Mouse (Mus musculus): ENCODE results near the gene Bmp6.

Gene Bmp6

DNA sequence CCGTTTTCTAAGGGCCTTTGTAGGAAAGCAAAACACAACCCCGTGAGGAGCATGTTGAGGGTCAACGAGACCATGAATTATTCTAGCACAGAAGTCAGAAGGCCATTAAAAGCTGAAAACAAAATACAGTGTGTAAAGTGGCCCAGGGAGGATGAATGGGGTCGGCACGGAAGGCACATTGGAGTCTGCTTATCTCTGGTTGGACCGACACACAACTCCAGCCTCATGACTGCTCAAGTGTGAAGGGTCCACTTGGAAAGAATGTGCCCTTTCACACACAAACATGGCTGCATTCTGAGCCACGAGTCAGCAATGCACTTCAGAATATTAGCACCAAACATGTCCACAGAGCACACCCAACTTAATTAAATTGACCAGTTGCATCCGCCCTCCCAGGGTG is 84.8 kb downstream of the Bmp6 start:
- no peak for DNase-seq (ENCODE audit: low read depth, low spot score)

DNA sequence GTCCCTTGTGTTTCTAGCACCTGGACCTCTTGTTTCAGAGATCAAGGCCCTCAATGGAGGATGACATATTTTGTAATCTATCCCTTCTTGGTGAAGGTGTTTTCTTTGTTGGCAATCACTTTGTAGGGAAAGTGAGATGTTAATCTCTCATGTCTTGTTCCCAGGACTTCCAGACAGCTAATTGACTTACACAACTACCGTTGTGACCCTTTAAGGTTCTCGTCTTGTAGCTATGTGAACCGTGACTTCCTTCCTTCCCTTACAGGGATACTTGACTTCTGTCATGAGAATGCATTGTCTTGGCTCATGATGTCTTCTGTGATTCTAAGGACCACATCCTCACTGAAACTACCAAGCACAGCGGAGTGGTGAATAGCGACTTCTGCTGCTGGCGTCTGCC is 85.2 kb downstream of the Bmp6 start:
- DNase-seq (ENCODE audit: low read depth, low spot score): no peak

DNA sequence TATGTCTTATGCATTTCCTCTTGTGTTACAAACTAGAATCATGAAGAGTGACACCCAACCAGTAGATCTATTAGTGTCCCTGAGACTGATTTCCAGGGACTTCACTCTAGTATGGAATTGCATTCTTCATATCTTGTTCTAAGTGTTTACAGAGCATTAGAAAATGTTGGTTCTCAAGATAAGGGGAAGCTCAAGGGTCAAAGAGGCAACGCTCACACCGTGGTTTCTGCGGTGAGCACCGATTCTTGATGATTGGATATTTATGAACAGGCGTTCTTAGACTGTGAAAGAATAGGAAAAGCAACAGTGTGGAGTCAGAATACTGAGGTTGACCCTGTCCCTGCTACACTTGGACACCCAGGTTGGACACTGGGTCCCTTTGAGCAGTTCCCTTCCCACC is 89.9 kb downstream of the Bmp6 start:
- DNase-seq (ENCODE audit: low read depth, low spot score): no peak

DNA sequence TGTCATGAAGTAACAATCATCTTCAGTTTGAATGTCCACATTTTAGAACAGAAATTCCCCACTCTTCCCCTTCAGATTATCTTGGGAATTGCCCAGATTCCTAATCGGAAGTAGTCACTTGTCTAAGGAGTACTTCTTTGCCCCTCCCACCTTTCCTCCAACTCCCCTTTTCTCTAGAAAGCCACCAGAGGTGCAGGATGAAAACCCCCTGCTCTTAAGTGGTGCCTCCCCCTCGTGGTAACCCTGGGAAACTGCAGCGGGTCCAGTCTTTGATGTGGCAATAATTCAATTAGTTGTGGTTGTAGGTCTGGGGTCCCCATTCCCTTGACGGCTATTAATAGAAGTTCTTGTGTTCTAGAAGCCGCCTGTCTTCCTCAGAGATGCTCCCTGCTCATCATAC is 93.0 kb downstream of the Bmp6 start:
- DNase-seq (ENCODE audit: low read depth, low spot score): peak; percentile 33

DNA sequence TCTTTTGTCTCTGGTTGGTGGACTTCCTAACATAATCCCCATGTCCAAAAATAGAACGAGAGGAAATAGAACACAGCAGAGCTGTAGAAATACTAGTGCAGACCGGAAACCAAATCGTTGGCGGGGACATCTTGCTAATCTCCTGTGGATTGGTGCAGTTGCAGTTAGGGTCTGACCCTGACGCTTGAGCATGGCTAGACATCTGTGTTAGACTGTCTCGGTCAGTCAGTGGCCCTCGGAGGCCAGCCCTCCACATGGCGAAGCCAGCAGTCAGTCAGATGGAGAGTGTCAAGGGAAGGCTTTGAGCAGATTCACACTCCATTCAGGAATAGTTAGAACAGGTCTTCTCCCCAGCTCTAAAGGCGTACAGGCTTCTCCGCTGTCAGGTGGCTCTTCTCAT is 95.3 kb downstream of the Bmp6 start:
- DNase-seq (ENCODE audit: low read depth, low spot score): no peak

DNA sequence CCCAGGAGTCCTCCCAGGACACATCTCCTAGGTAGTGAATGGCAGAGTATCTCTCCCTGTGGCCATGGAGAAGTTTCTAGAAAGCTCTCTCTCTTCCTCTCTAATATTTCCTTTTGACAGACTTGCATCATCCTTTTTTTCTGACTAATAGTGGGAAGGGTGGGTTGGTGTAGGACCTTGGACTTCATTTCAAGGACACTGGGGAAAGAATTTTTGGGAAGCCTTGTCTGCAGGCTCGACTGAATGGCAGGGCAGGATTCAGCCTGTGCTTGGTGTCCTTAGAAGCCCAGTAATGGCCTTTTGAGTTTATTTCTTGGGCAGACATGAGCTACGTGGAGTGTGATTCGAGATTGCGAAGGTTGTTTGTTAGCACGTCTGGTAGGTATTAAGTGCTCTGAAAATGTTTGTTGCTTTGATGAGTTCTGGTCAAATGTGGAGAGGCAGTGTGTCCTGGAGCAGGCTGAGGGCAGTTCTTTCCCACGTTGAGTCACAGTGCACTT is 103.7 kb downstream of the Bmp6 start:
- DNase-seq (ENCODE audit: low read depth, low spot score): no peak

DNA sequence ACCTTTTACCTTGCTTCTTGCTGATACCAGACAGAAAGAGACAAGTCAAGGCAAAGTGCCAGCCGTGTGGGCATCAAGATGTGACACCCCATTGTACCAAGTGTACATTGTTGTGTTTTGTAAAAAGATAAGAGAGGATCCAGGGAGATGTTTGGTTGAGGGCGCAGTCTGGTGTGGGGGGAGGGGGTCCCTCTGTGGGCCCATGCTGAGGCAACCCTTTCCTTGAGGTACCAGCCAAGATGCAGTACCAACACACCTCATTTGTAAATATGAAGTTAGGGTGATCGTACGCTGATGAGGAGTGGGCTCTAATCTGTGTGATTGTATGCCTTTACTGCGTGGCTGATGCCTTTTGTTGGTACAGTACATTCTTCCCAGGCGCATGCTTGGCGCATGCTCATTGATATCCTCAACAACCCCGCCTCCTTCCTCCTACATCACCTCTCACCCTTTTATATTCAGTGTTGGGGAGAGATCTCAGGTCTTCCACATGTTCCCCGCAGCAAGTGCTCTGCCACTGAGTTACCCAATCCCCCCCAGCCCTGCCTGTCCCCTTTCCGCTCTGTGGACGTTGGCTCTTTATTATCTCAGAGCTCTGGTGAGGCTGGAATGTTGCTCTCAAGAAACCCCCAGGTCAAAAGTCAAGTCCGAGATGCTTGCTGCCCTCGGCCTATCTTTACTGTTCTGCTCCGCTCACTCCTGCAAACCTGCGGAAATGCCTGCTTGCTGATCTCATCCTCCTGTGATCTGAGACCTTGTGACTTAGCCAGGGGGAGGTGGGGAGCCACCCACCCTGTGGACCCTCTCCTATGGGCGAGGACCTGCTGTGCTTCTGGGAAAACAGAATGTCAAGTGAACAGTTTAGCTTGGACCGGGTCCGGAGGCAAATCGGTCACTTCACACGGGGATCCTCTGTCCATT is 105.4 kb downstream of the Bmp6 start:
- no peak for DNase-seq (ENCODE audit: low read depth, low spot score)

DNA sequence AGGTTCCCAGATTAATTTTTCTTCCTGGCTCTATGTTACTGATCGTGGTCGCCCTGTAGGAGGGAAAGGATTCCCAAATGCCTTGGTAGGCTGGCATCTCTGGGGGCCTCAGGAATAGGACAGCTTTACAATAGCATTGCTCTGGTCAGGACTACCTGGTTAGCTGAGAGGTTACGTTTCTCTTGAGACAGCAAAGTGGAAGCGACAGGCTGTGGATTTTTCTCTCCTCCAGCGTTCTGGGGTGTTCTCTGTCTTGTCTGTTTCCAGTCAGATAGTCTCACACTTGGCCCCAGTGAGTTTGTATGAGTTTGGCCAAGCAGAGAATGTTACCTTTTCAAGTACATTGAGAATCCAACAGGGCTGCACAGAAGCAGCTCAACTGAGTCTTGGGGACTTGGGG is 106.5 kb downstream of the Bmp6 start:
- DNase-seq (ENCODE audit: low read depth, low spot score): no peak

DNA sequence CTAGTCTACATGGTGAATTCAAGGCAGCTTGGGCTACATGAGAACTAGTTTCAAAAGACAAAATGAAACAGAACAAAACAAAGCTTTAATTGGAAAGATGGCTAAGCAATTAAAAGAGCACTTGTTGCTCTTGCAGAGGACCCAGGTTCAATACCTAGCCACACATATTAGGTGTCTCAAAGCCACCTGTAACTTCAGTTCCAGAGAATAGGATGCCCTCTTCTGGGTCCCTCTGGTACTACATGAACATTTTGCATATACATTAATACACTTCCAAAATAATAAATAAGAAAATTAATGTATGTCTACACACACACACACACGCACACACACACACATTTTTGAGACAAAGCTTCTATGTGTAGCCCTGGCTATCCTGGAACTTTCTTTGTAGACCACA is 118.5 kb downstream of the Bmp6 start:
- no peak for DNase-seq (ENCODE audit: low read depth, low spot score)

DNA sequence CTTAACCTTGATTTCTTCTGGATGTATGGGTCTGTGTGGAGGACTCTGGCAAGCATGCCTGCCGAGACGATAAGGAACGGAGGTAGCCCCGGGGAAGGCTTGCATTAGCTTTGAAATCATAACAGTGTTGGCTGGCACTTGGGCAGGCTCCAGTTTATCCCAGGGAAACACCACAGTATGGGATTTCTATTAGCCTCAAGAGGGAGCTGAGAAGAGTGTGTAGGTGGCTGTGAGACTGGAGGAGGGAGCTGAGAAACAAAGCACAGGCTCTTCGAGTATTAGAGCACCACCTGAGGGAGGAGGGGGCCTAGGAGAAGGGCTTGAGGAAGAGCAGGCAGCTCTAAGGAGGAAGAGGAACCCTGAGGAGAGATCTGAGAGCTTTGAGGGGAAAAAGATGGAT is 126.0 kb downstream of the Bmp6 start:
- DNase-seq (ENCODE audit: low read depth, low spot score): no peak

DNA sequence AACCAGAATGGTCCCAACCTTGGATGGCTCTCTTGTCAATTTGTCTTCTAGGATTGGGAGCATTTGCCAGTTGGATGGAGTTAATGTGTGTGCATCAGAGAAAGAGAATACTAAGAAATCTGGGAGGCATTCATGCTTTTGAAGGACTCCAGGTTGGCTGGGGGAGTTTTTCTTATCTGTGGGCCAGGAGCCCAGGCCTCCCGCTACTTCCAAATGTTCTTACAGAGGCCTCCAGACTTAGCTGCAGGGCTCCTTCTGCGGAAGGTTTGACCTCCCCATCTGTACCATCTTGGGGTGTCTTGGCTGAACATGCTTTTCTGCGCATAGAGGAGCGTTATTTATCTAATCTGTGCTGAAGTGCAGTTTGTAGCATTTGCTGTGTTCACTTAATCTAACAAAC is 127.7 kb downstream of the Bmp6 start:
- DNase-seq (ENCODE audit: low read depth, low spot score): no peak

DNA sequence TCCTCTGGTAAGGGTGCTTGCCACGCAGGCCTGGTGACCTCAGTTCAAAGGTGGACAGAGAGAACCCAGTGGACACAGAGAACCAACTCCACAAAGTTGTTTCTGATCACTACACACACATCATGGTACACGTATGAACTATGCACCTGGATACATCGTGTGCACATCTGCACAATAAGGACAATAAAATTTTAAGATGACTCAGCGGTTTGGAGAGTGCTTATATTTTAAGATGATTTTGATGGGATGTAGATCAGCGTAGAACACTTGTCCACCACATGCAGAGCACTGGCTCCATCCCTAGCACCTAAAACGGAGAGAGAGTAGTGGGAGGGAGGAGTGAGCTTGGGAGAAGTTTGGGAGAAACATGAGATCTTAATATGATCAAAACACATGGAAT is 128.6 kb downstream of the Bmp6 start:
- DNase-seq (ENCODE audit: low read depth, low spot score): no peak

DNA sequence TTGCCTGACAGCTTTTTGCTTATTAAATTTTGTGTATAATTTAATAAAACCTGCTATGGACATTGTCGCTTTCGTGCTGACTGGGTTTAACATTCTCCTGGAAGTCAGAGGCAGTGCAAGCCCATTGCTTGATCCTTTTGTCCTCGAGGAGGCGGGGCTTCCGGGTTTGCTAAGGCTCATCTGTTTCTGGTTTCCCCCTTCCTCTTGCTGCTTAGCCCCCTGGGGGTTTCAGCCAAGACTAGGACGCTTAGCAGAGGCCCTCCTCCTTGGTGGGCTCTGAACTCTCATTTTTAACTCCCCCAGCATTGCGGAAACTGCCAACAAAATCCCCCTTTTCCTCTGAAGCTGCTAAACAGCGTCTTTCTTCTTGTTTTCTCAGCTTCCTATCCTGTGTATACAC is 132.0 kb downstream of the Bmp6 start:
- no peak for DNase-seq (ENCODE audit: low read depth, low spot score)

DNA sequence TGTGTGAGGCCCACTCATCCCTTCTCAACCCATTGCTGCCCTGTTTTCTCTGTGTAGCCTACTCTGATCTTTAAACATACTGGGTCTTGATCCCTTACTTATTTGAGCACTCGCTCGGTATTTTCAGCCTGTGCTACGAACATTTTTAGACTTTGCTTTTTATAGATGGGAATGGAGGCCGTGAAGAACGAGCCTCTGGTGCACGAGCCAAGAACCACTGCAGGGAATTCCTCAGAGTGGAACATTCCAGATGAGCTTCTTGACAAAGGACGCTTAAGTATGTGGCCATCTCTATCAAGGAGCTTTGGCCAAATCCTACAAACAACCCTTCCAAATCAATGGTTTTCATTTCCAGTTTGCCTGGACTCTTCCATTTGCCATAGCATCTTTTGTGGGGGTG is 136.1 kb downstream of the Bmp6 start:
- DNase-seq (ENCODE audit: low read depth, low spot score): no peak

DNA sequence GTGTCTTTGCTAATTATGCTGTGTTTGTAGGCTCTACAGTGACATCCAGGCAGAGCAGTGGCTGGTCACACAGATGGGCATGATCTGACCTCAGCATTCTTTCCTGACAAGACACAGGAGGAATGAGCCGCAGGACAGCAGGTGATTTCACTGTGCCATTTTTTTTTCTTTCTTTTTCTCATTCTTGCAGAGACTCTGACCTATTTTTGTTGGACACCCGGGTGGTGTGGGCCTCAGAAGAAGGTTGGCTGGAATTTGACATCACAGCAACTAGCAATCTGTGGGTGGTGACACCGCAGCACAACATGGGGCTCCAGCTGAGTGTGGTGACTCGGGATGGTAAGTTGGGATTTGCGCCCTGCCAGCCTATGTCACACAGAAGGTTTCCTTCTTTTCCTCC is 139.8 kb downstream of the Bmp6 start:
- DNase-seq (ENCODE audit: low read depth, low spot score): no peak

DNA sequence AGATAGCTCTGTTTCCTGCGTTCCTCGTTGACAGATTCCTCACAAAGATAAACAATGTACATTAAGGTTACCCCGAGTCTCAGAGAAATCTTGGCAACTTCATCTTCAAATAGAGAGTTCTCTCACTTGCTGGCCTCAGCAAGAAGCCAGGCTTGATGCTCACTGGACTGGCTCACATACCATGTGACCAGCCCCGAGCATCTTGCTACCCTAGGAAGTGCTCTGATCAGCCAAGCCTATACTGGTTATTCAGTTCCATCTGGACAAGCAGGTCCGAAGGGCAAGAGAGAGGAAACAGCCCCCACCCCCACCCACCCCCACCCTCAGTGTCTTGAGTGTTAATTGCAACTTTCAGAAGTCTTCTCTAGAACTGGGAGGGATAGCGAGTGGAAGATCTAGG is 141.9 kb downstream of the Bmp6 start:
- DNase-seq (ENCODE audit: low read depth, low spot score): no peak

DNA sequence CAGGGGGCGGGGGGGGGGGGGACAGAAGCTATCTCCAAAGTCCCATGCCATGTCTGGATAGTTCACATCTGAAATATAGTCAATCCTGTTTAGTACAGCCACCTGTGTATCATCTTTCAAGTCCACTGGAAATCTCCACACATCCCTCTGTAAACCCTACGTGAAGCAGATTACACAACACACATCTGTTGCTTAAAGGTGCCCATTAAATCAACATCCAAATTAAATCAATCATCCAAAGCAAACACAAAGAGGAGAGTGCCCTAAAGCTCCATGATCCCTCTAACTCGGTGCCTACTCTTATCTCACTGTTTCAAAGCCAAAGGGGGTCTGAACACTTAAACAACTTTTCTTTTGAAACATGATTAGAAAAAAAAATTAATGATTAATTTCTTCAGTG is 151.8 kb downstream of the Bmp6 start:
- DNase-seq (ENCODE audit: low read depth, low spot score): no peak

DNA sequence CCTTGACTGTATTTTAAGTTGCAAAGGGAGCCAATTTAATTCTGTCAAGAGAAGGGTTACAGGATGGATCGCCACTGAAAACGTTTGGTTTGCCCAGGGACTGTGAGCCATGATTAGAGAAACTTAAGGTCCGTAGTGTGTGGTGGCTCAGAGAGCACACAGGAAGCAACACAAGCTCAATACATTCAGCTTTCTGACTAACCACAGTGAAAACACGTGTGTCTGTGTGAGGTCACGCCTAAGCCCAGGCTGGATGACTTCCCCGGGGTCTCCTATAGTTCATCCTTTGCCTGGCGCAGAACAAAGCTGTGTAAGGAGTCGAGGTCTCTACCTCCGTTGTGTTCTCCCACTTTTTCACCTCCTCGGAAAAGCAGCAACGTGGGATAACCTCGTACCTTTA is 156.4 kb downstream of the Bmp6 start:
- no peak for DNase-seq (ENCODE audit: low read depth, low spot score)

DNA sequence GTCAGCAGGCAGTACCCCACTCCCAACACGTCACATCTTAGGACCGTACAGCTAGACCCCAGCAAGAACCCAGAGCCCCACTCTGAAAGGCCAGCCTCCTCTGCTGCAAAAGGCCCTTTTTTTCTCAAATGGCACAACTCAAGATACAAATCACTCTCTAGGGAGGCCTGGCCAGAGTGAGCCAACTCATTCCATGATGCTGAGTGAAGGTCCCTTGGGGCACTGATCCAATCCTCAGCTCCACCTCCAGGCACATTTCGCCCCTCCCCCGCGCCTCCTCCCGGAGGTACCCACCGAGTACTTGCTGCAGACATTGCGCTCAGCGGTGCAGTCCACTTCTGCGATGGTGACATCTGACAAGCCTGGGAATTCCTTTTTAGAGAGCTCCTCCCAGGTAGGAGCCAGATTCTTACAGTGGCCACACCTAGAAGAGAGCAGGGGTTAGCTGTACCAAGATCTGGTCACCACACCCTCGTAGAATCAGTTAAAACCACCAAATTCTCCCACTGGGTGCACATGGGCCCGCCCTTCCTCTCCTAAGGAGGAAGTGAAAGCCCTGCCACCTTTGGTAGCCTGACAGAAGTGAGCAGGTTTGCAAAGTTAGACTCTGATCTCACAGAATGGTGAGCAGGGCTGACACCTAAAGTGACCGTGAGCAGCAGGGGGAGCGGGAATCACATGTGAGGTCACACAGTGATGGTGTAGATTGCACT is 158.4 kb downstream of the Bmp6 start:
- no peak for DNase-seq (ENCODE audit: low read depth, low spot score)

DNA sequence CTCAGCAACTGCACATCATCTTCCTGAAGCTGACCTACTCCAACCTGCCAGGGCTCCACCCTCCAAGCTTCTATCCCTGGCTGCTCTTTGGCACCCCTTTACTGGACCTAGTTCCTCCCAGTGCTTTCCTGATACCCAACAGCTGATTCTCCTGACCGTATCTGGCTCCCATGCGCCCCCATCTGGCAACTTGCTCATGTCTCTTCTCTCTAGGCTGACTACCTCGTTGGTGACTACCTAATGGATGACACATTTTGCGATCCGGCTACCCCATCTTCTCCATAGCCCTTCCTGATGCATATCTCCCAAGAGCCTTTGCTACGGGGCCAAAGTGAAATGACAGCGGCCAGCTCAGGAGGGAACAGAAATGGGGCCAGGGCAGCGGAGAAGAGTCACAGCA is 161.4 kb downstream of the Bmp6 start:
- no peak for DNase-seq (ENCODE audit: low read depth, low spot score)

DNA sequence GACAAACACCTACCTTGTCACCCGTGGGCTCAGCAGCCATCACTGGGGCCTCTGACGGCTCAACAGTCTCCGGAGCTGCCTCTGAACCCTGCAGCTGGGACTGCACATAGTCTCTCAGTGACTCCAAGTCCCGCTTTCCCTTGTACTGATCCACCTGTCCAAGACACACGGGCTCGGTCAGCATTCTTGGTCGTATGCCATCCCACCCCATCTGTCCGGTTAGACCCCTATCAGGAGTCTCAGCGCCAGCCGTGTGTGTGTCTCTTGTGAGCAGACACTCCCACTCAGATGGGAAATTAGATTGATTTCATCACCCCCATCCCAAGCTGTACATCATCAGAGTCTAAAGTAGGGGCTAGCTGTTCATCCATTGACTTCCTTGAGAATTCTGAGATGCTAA is 162.0 kb downstream of the Bmp6 start:
- DNase-seq (ENCODE audit: low read depth, low spot score): no peak

DNA sequence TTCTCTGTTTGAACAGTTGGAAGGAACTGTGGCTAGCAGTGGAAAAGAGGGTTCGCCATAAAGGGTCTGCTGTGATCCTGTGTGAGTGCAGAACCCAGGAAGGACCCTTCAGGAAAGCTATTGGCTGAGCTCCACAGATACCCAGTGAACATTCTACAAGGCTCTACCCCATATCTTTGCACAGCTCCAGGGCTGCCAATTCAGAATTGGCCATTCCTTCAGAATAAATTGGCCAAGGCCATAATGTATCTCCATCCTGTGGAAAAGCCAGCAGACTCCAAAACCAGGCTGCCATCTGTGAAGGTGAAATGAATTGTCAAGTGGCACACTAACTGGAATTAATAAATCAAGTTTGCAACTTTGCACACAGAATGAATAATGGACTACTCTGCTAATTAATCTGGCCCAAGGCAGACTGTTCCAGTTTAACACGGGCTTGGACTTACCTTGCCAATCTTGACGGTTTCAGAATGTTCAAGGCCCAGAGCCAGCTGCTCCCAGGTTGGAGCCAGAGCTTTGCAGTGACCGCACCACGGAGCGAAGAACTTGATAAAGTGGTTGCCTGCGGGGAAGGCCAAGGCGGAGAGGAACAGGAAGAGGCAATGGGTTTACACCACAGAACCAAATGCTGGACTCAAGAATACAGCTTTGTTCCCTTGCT is 164.9 kb downstream of the Bmp6 start:
- no peak for DNase-seq (ENCODE audit: low read depth, low spot score)

DNA sequence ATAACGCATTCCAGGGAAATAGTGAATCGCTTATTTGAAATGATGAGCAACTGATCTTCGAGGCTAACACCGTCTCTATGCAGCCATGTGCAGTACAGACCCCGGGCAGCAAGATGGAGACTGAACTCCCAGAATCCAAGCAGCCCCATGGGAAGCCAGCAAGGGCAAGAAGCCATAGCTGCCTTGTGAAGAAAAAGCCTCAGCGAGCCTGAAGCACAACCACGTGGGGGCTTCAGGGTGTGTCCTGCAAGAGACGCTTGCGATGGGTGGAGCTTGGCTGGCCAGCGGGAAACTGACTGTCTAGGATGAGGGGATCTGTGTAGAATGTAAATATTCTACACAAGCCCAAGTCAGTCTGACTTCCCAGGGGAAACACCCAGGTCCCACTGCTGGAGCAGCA is 167.1 kb downstream of the Bmp6 start:
- no peak for DNase-seq (ENCODE audit: low read depth, low spot score)
